Mouse (Mus musculus) adrenal gland, postnatal 14 days (tissue): ENCODE data around the gene B830017H08Rik. TPM values are rescaled to one million over a fixed set of nuclear protein-coding genes. Genes with fewer than 3 reads are reported as not detected.

Source experiments
- DNase-seq: peaks from one replicate; pipeline ENCODE4 v3.0.0; 2021; ENCODE audit warnings: mixed read lengths
- long read RNA-seq, 2 experiments: library from polyadenylated mRNA; stranded (forward); transcript quantifications; one replicate each; pipeline ENCODE4 v2.0.0; 2021
- total RNA-seq: library from RNA; stranded (reverse); gene quantifications from 2 replicates; pipeline ENCODE4 v1.2.3, GENCODE M21; 2021

Gene B830017H08Rik
- total RNA-seq, result not detected in 2 replicates
- long read RNA-seq, experiment 1, result 0 reads
- long read RNA-seq, experiment 2, result 0 reads

DNA sequence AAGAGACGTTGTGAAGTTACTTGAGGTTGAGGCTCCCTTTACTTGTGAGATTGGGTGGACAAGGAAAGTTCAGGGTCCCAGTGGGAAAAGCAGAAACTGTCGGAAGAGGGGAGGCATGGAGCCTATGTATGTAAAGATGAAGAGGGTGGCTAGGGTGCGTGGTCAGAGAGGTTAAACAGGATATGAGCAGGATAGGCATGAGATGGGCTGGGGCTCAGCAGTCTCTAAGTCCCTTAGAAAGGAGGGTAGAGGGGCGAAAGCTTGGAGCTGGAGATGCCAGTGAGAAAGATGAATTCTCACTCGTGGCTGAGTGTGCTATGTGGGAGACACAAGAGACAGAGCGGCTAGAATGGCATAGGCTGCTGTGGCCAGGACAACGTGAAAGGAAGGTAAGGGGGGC, at the start of gene B830017H08Rik:
TSS of gene B830017H08Rik (plus strand) at position 301 of the 400 bp plus-strand sequence.
- no peak for DNase-seq

DNA sequence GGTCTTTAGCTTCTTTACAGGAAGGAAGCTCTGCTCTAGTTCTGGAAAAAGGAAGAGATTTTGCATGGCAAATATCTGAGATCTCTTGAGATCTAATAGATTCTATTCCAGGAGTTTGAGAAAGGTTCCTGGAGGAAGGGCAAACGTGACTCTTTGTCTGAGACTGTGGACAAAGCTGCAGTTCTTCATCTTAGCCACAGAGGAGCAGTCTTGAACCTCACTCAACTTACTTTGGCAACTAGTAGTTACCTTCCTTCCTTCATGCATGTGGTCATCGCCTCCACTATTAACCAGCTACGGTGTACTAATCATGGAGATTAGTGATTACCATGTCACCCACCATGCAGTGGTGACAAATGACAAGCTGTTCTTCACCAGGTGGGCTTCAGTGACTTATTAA, 47.6 kb upstream of the B830017H08Rik start:
- no peak for DNase-seq

DNA sequence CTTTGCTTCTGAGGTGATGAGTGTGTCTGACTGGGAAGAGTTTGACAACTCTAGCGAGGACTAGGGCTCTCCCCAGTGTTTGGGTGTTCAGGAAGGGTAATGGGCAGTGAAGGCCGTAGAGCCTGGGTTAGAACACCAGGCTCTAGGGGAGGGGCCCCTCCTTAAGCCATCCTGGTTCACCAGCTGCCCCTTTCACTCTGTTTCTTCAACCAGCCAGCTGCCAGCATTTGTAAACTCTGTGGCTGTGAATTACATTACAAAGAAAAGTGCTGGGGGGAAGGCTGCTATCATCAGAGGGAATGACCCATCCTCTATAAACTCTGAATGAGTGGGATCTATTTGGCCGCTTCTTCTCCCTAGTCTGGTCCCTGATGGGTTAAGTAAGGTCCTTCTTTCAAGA, 40.2 kb upstream of the B830017H08Rik start:
- DNase-seq, result no peak

DNA sequence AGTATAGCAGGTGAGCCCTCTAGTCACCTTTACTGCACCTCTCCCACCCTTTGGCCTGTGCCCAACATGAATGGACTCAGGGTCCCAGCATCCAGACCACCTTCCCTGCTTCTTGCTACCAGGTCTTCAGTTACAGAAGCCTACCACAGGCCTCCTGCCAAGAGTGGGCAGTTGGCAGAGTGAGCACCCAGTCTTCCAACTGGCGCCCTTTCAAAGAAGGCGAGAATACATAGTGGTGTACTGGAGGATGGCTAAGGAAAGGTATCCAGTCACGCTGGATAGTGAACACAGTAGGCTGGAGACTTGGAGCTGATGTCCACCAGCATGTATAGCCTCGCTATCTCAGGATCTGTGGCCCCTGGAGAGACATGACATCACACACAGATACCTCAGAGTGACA, 38.9 kb upstream of the B830017H08Rik start:
- DNase-seq, result no peak

DNA sequence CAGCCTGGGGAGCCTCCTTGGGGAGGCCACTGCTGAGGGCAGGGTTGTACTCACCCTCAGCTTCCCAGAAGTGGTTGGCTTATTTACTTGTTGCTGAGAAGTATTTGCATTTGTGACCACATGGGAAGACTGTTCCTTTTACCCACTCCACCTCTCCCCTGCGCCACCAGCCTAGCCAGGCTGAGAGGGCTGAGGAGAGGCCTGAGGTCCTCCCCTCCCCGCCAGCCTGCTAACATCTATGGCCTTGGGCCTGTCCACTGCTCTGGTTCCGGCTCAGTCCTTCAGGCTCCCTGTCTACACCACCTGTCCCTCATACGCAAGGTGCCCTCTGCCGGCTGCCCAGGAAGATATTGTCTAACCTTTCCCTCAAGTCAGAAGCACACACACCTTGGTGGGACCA, 37.3 kb upstream of the B830017H08Rik start:
- DNase-seq, result no peak

DNA sequence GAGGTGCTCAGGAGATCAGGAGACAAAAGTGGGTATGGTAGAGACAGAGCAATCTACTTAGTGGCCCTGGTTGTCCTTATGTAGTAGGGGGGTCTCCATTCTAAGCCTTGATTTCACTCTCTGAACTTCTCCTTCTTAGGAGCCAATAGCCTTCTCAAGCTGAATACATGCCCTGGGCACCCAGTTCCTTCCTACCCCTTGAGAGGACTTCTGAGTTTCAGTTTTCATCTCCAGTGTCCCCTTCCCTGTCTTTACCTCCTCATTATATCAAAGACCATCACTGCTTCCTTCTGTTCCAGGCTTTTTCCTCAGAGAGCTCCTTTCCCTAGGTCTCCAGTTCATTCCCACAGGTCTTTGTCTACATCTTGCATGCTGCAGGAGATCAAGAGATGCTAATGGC, 36.4 kb upstream of the B830017H08Rik start:
- DNase-seq, result no peak

DNA sequence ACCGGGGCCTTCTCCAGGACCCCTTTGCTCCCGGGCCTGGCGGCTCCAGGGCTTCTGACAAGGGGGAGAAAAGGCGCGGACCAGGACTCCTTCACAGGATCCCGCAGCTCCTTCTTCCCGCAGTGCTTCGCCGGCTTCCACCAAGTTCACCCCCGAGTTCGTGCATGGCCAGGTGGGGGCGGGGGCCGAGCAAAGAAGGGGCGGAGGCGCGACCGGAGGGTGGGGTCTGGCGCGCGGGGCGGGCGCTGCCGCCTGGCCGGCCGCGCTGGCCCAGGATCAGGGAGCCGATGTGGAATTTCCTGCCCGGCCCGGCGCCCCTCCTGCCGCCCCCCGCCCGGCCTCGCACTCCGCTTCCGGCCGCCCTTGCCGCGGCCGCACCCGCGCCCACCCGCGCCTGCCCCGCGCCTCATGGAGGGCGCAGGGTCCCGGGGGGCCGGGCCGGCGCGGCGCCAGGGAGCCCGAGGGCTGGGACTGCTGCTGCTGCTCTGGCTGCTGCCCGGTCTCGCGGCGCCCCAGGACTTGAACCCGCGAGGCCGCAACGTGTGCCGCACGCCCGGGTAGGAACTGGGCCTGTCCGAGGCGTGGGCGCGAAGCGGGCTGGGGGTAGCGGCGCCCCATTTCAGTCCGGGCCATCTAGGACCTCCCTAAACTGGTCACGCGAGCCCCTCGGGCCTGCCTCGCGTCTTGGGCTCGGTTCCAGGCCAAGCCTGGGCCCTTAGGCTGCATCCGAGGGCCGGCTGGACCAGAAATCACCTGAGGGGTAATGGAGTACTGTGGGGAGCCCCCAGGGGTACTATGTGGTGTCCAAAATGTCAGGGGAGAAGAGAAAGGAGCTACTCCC, 35.7 kb upstream of the B830017H08Rik start, which contains the start of gene Scarf2:
TSS of gene Scarf2 (plus strand) at position 312 of the 841 bp plus-strand sequence.
- DNase-seq, result peak; percentile 60

DNA sequence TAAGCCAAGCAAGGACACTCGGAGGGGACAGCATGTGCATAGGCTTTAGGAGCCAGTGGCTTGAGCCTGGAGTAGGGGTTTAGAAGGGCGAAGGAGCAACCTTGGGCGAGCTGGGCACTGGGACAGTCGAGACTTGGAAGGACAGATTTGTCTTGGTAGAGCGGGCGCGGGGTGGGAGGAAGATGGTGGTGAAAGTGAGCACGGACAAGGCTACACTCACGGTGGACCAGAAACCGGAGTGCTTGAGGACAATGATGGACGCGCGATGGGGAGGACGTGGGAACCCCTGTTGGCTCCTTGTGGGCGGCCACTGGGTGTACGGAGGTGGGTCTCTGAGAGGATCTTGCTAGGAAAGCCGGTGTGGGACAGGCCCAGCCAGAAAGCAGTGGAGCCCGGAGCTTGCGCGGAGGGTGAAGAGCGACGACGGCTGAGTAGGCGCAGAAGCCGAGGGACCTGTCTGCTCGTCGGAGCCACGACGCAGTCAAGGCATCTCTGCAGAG, 35.1 kb upstream of the B830017H08Rik start:
- DNase-seq, result no peak

DNA sequence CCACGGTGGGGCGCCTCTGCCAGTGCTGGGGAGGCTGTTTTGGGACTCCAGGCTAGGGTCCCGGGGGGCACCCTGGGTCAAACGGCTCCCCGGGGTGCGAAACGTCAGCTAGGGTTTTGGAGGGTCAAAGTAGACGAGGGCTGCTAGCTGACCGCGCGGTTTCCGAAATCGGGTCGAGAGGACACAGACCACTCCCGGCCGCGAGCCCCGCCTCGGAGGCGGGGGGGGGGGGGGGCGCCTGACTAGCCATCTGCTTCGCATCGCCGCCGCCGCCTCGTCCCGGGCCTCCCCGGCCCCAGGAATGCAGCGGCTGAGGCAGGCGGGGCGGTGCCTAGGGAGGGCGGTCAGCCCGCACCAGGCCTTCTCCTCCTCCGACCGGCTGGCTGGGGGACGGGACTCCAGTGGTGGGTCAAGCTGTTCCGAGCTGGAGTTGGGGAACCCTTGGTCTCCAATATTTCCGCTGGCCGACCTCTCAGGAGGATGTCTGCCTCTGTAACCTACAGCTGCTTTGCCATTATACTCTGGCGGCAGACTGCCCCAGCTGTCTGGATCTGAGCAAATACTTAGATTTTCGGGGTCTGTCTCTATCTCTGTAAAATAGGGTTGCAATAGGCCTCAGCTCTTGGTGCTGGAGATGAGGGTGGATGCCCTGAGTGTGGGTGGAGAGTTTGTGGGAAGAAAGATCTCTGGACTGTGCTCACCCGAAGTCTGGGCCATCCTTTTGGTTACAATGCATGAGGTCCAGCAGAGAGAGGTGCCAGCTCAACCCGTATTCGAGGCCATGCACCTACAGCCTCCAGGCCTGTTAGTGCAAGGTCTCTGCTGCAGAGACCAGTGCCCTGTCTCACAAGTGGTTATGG, 34.4 kb upstream of the B830017H08Rik start:
- DNase-seq, result peak; percentile 55

DNA sequence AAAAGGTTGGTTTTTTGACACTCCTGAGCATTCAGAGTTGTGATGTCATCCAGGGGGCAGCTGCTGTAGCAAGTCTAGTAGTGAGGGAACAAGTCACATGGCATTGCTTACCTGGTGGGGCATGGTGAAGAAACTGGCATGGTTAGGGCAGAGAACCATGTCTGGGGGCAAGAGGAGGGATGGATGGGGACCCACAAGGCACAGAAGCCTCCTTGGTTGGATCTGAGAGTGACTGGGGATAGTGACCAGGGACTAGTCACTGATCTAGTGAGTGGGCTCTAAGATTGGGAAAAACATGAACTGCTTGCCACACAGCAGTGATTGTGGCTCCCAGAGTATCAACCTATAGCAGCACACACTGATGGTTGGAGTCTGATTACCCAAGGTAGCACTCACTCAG, 33.3 kb upstream of the B830017H08Rik start:
- no peak for DNase-seq

DNA sequence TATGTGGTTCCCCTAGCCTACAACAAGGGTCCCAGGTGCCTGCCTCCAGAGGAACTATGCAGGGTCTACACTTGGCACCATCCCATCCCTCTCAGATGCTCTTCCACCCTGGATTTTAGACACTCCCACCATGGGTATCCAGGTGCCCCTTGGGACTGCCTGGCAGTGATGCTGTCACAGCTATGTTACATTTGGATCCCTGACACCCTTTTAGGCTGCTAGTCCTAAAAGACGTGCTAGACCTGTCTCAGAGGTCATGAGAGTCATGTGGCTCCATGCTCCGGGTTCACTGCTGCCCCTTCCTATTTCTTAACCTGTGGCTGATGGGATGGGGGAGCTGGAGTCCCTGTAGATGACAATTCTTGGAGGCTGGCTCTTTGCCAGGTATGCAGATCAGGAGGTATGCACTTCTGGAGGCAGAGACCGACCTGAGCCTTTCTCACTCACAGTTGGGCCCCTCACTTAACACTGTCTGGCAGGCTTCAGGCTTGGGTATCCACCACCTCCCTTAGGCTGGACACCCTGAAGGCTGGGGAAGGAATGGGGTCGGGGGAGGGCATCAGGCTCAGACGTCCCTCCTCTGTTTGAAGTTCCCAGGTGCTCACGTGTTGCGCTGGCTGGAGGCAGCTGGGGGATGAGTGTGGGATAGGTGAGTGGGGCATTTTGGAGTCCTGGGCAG, 31.0 kb upstream of the B830017H08Rik start:
- DNase-seq, result no peak

DNA sequence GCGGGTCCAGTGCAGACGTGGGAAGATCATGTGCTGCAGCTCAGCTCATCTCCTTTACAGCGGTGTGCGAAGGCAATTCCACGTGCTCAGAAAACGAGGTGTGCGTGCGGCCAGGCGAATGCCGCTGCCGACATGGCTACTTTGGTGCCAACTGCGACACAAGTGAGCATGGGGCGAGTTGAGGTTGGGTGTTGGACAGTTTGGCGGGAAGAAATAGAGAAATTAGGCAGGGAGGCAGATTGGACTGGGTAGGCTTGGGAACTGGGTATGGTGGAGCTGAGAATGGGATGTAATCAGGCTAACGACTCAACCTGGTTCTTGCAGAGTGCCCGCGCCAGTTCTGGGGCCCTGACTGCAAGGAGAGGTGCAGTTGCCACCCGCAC, 30.5 kb upstream of the B830017H08Rik start:
- DNase-seq, result no peak

DNA sequence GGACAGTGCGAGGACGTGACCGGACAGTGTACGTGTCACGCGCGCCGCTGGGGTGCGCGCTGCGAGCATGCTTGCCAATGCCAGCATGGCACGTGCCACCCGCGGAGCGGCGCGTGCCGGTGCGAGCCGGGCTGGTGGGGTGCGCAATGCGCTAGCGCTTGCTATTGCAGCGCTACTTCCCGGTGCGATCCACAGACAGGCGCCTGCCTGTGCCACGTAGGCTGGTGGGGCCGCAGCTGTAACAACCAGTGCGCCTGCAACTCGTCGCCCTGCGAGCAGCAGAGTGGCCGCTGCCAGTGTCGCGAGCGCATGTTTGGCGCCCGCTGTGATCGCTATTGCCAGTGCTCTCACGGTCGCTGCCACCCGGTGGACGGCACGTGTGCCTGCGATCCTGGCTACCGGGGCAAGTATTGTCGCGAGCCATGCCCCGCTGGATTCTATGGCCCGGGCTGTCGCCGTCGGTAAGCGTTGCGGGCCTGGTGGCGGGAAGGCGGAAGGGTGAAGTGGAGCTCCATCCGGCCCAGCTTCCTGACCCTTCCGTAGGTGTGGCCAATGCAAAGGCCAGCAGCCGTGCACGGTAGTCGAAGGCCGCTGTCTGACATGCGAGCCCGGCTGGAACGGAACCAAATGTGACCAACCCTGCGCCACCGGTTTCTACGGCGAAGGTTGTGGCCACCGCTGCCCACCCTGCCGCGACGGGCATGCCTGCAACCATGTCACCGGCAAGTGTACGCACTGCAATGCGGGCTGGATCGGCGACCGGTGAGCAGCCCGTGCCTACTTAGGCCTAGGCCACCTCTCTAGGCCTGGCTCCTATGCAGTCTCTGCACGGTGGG, 29.9 kb upstream of the B830017H08Rik start:
- DNase-seq, result peak; percentile 65

DNA sequence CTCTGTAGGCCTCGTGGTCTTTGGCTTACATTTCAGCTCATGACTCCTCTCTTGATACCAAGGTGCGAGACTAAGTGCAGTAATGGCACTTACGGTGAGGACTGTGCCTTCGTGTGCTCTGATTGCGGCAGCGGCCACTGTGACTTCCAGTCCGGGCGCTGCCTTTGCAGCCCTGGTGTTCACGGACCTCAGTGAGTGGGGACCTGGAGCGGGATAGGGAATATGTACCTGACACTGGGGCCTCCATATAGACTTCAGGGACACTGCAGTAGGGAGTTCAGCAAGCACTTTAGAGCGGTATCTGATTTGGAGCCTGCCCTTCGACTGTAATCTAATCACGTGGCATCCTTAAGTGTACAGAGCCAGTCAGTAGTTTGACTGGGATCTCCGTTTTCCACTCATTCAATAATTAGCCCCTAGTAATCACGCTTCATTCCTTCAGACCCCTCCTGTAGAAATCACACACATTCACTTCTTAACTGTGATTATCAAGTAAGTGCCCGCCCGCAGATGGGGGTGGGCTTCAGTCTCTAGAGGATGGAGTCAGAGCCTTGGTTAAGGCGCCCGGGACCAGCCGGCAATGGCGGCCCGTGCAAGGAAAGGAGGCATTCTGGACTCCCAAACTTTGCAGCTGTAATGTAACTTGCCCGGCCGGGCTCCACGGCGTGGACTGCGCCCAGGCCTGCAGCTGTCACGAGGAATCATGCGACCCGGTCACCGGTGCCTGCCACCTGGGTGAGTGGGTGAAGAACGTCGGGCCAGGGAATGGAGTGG, 29.1 kb upstream of the B830017H08Rik start:
- no peak for DNase-seq

DNA sequence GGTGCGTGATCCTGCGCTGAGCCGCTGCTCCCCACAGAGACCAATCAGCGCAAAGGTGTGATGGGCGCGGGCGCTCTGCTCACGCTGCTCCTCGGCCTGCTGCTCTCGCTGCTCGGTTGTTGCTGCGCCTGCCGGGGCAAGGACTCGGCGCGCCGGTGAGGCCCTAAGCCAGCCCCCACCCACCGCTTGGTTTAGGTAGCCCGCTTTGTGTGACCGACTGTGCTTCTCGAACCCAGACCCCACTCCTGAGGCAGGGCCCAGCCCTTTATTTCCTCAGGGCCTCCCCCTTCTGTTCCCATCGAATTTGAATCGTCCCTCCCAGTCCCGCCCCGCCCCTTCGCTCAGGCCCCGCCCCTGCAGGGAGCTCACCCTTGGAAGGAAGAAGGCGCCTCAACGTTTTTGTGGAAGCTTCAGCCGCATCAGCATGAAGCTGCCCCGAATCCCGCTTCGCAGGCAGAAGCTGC, 28.4 kb upstream of the B830017H08Rik start:
- DNase-seq, result peak; percentile 45

DNA sequence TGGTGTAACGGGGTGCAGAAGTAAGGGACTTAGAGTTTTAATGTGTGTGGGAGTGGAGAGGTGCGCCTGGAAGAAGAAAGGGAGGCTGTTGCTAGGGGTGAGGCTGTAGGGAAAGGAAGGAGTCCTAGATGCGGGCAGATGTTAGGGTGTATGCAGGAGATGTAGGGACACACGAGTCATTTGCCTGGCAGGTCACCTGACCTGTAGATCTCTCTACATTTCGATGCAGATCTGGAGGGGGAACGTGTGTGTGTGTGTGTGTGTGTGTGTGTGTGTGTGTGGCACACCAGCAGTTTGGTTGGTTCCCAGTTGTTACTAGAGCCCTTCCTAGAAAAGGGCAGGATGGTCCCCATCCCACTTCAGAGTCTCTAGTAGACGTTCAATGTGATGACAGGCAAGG, 27.9 kb upstream of the B830017H08Rik start:
- DNase-seq, result no peak

DNA sequence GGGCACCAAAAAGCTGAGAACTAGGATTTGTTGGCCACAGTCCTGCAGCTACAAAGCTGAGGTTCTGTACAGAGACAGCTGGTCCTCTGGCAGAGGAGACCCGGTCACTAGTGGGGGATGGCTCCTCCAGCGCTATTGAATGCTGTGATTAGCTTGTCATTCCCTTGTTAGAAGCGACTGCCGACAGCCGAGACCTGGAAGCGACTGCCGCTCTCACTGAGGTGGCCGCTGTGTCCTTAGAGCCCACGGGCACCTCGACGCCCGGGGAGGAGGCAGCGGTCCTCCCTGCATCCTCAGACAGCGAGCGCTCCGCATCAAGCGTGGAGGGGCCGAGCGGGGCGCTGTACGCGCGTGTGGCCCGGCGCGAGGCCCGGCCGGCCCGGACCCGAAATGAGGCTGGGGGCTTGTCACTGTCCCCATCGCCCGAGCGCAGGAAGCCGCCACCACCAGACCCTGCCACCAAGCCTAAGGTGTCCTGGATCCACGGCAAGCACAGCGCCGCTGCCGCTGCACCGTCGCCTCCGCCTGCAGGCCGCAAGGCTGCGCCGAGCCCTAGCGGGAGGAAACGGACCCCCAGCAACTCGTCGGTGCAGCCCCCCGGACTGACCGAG, 26.2 kb upstream of the B830017H08Rik start:
- peak; percentile 27 for DNase-seq

DNA sequence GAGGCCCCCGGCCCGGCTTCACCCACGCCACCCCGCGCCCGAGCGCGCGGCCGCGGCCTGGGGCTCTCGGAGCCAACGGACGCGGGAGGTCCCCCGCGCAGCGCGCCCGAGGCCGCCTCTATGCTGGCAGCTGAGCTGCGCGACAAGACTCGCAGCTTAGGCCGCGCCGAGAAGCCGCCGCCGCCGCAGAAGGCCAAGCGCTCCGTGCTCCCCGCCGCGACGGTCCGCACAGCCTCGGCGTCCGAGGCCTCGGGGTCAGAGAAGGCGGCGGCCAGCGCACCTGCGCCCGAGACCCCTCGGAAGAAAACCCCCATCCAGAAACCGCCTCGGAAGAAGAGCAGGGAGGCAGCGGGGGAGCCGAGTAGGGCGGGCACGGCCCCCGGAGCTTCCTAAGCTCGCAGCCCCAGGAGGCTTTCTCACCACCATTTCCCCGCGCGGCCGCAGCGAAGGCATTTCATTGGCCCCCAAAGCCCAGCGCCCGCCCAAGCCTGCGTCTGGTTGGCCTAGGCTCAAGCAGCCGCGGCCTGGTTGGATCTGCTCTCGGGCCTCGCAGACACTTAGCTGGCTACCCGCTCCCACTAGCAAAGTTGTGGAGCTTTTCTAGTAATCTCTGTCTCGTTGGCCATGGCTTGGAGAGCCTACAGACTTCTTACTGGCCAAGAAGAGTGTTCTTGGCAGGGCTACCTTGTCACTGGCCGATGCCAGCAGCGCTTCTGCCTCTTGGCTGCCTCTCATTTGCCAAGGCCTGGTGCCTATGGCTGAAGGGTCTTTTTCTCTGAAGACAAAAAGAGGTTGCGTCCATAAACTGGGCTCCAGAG, 25.5 kb upstream of the B830017H08Rik start:
- peak; percentile 93 for DNase-seq

DNA sequence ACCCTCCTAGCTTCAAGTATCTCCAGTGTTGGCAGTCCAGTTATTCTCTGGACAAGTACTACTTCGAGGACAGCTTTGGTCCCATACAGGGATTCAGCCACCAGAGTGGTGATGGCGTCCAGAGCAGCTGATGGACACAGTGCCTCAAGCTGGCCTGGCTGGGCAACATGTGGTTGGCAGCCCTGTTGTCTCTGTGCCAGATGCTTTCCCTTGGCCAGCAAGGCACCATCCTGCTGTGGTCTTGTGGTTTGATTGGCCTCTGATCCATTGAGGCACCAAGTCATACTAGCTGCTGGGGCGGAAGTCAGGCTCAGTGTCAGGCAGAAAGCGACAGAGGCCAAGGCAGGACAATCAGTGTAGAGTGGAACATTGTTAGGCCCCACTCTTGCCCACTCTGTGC, 23.8 kb upstream of the B830017H08Rik start:
- DNase-seq, result no peak
